Mouse (Mus musculus): ENCODE measurements around the gene AU040320. TPM values are rescaled to one million over a fixed set of nuclear protein-coding genes. Genes with fewer than 3 reads are reported as not detected.

The AU040320 gene
- polyA plus RNA-seq, 1 experiment from 2014 or later, result 37.0 TPM

DNA sequence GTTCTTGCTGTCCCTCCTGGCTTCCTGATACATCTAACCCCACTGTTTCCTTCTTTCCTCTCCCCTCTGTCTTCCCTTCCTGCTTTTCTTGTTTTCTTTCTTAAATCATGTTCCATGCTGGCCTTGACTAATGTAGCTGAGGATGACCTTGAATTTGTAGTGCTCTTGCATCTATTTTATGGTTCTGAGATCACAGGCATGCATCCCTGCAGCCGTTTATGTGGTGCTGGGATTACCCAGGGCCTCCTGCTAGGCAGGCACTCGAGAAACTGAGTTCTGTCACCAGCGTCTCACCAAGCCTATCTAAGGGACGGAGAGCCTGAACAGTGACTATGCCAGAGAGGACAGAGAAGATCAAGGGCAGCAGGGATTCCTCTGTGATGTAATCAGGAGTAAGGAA is 52.4 kb downstream of the AU040320 start:
- Histone ChIP-seq H3K27me3 (no peaks in the 10 kb centered on the region), H3K9ac (replicated peaks) (no peak overlapping the region), H3K9me3 (no peaks in the 10 kb centered on the region), H3K4me3 (replicated peaks) (no peak overlapping the region), H3K4me2 (replicated peaks) (no peak overlapping the region), H3K4me1 (replicated peaks) (peaks cover 12% of the 10 kb centered on the region), H3K27ac (no peak overlapping the region), H3K36me3 (peaks cover 13% of the 10 kb centered on the region; the same call in 1 of the 2 replicates)
- no peak for ATAC-seq
- 62% methylated on average over 4 of the region's 4 CpGs for WGBS

DNA sequence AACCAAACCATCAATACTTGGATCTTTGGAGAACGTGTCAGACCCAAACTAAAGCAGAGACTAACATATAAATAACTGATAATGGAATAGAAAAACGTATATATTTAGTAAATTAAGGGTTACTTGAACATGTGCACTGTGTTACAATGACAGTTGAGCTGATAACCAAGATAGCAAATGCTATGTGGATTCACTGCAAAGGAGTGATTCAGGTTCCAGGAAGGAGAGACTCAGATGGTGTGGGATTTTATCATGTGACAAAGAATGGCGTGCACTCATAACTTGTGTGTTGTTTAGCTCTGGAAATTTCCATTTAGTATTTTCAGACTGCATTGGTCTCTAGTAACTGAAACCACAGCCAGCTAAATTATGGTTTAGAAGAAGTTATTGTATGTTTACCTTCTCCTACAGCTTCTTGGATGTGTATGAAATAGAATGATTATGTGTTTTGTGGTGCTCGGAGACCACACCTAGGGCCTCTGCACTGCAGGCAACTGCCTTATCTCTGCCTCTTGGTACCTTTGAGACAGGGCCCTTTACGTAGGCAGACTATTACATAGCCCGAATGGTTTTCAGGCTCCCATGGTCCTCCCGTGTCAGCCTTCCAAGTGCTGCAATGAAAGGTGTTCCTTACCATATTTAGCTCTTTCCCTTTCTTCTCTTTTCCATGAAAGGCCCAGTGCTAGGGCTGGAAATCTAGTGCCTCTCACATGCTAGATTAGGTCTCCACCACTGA is 53.5 kb downstream of the AU040320 start:
- no peak overlapping the region for H3K4me3 ChIP-seq (replicated peaks)
- peaks cover 13% of the 10 kb centered on the region; the same call in 1 of the 2 replicates for H3K36me3 ChIP-seq
- H3K4me1 ChIP-seq (replicated peaks), result peaks cover 12% of the 10 kb centered on the region
- H3K4me2 ChIP-seq (replicated peaks), result no peak overlapping the region
- 95% methylated on average over 7 of the region's 7 CpGs for WGBS
- no peak overlapping the region for H3K9ac ChIP-seq (replicated peaks)
- ATAC-seq, result no peak
- H3K9me3 ChIP-seq, result no peaks in the 10 kb centered on the region
- no peak overlapping the region for H3K27ac ChIP-seq
- H3K27me3 ChIP-seq, result no peaks in the 10 kb centered on the region

DNA sequence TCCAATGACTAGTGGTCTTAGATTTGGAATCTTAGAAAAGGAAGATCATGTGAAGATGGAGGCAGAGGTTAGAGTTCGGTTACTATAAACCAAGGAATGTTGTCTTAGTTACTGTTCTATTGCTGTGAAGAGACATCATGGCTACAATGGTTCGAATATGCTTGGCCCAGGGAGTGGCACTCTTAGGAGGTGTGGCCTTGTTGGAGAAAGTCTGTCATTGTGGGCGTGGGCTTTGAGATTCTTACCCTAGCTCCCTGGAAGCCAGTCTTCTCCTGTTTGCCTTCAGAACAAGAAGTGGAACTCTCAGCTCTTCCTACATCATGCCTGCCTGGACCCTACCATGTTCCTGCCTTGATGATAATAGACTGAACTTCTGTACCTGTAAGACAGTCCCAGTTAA is 57.2 kb downstream of the AU040320 start:
- WGBS, result 93% methylated on average over 3 of the region's 3 CpGs
- Histone ChIP-seq H3K4me2 (replicated peaks) (no peak overlapping the region), H3K4me3 (replicated peaks) (no peak overlapping the region), H3K4me1 (replicated peaks) (no peaks in the 10 kb centered on the region; the same call in 1 of the 2 replicates), H3K36me3 (peaks cover 21% of the 10 kb centered on the region), H3K27me3 (no peaks in the 10 kb centered on the region), H3K27ac (no peak overlapping the region), H3K9ac (replicated peaks) (no peak overlapping the region), H3K9me3 (no peaks in the 10 kb centered on the region)
- ATAC-seq, result no peak

DNA sequence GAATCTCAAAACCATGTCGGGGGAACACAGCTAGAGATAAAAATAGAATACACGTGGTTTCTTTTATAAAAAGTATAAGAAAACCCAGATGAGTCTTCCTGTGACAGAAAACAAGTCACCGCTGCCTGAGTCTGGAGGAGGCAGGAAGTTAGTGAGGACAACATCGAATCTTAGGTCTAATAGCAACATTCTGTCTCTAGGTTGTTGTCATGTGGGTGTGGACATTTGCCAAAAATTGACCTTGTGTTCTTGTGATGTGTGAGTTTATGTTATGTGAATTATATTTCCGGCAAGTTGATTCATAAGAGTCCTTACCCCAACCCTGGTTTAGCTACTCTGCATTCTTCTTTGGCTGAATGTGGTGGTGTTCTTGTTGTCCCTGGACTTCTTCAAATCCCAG is 59.9 kb downstream of the AU040320 start:
- H3K36me3 ChIP-seq, result peaks cover 45% of the 10 kb centered on the region
- no peak for ATAC-seq
- H3K4me2 ChIP-seq (replicated peaks), result no peak overlapping the region
- 95% methylated on average over 5 of the region's 5 CpGs for WGBS
- no peak overlapping the region for H3K27ac ChIP-seq
- H3K9ac ChIP-seq (replicated peaks), result no peak overlapping the region
- H3K9me3 ChIP-seq, result no peaks in the 10 kb centered on the region
- H3K27me3 ChIP-seq, result no peaks in the 10 kb centered on the region
- no peaks in the 10 kb centered on the region; the same call in 1 of the 2 replicates for H3K4me1 ChIP-seq (replicated peaks)
- H3K4me3 ChIP-seq (replicated peaks), result no peak overlapping the region

DNA sequence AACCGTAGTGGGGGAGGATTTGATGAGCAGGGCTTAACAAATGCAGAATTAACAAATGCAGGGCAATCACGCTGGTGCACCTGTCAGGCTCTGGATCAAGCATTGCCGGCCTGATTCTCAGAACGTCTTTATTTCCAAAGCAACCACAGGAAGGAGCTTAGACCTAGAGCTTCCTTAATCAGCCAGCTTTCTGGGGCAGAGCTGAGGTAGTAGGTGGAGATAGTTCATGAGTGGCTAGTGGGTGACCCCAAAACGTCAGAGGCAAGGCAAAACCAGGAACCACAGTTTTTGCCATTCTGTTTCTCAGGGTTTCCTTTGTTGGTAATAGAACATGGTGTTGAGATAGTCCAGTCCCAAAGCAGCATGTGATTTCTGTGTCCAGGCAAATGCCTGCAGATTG is 61.5 kb downstream of the AU040320 start:
- no peak overlapping the region for H3K27ac ChIP-seq
- no peaks in the 10 kb centered on the region; the same call in 1 of the 2 replicates for H3K4me1 ChIP-seq (replicated peaks)
- no peak overlapping the region for H3K4me2 ChIP-seq (replicated peaks)
- no peak for ATAC-seq
- 83% methylated on average over 5 of the region's 5 CpGs for WGBS
- H3K27me3 ChIP-seq, result no peaks in the 10 kb centered on the region
- no peak overlapping the region for H3K4me3 ChIP-seq (replicated peaks)
- H3K36me3 ChIP-seq, result peaks cover 48% of the 10 kb centered on the region
- H3K9me3 ChIP-seq, result no peaks in the 10 kb centered on the region
- no peak overlapping the region; the same call in 1 of the 2 replicates for H3K9ac ChIP-seq (replicated peaks)

DNA sequence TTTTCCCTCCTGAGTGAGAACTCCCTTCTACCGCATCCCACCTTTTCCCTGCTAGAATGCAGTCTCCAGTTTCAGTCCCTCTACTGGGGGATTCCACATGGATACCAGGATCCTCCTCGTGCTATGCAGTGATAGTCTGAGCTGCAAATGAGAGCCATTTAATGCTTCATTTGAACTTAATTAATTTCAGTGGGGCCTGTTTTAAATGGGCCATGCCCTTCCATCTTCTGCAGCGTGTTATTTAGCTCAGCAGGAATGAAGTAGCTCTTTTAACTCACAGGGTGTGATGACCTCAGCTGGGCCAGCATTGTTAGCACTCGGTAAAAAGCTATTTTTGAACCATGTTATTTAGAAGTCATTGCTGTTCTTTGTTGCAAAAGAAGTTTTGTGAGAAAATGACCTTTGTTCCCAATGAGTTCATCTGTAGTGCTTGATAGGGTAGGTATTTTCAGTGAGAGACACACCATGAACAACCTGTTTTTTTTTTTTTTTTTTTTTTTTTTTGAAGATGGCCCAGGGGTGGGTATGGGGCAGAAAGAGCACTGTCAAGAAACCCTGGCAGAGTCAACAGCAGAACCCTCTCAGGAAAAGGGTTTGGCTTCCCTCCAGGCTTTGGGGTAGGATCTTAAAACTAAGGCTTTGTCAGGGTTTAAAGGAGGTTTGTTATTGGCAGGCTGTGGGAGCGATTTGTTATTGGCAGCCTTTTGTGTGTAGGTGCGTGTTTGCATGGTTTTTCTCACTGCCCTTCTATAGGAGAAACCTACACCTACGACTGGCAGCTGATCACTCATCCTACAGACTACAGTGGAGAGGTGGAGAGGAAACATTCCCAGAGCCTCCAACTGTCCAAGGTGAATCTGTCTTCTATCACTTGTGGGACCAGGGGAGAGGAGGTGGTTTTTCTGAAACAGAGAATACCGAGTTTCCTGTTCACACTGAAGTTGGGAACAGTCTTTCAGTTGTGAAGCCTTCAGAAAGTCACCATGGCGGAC is 69.8 kb downstream of the AU040320 start:
- Histone ChIP-seq H3K4me2 (replicated peaks) (no peak overlapping the region), H3K27me3 (no peaks in the 10 kb centered on the region), H3K27ac (no peak overlapping the region), H3K36me3 (peaks cover 48% of the 10 kb centered on the region), H3K9ac (replicated peaks) (no peak overlapping the region), H3K9me3 (no peaks in the 10 kb centered on the region), H3K4me3 (replicated peaks) (no peak overlapping the region), H3K4me1 (replicated peaks) (0 out of 2 replicates have a peak, but pooled peaks cover 3% of the 10 kb centered on the region)
- 69% methylated on average over 9 of the region's 9 CpGs for WGBS
- no peak for ATAC-seq

DNA sequence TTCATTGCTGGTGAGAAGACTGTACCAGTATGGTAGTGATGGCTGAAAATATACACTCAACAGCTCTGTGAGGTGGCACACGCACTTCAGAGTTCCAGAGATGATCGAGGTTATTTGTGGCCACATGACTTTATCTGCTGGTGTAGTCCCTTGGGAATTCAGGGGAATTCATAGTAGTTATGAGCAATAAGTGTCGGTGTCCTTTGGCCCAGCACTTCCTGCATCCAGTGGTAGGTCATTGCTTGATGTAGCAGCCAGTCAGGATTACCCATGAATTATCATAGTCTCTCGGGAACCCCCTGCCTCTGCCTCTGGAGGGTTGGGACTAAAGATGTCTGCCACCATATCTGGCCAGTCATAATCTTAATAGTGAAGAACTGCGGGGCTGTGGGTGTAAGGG is 70.6 kb downstream of the AU040320 start:
- 96% methylated on average over 5 of the region's 5 CpGs for WGBS
- H3K4me3 ChIP-seq (replicated peaks), result no peak overlapping the region
- H3K27ac ChIP-seq, result no peak overlapping the region
- 0 out of 2 replicates have a peak, but pooled peaks cover 3% of the 10 kb centered on the region for H3K4me1 ChIP-seq (replicated peaks)
- H3K36me3 ChIP-seq, result peaks cover 43% of the 10 kb centered on the region
- no peaks in the 10 kb centered on the region for H3K9me3 ChIP-seq
- H3K4me2 ChIP-seq (replicated peaks), result no peak overlapping the region
- H3K9ac ChIP-seq (replicated peaks), result no peak overlapping the region
- H3K27me3 ChIP-seq, result no peaks in the 10 kb centered on the region
- ATAC-seq, result no peak

DNA sequence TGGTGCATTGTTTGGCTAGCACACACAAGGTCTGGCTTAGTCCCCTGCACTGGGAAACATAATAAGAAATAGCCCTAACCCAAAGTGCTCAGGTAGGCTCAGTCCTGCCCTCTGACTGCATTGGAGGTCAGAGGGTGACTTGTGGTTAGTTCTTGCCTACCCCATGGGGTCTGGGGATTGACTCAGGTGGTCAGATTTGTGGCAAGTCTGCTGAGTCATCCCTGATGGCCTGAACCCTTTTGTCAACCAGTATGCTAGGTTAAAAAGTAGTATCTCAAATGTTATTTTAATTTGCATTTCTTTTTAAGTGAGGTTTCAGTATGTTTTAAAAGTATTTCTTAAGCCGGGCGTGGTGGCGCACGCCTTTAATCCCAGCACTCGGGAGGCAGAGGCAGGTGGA is 77.8 kb downstream of the AU040320 start:
- H3K27ac ChIP-seq, result no peak overlapping the region
- no peak overlapping the region for H3K4me2 ChIP-seq (replicated peaks)
- WGBS, result 96% methylated on average over 5 of the region's 5 CpGs
- H3K4me1 ChIP-seq (replicated peaks), result no peaks in the 10 kb centered on the region
- H3K9ac ChIP-seq (replicated peaks), result no peak overlapping the region
- H3K9me3 ChIP-seq, result no peaks in the 10 kb centered on the region
- ATAC-seq, result no peak
- H3K27me3 ChIP-seq, result no peaks in the 10 kb centered on the region
- H3K4me3 ChIP-seq (replicated peaks), result no peak overlapping the region
- H3K36me3 ChIP-seq, result peaks cover 60% of the 10 kb centered on the region

DNA sequence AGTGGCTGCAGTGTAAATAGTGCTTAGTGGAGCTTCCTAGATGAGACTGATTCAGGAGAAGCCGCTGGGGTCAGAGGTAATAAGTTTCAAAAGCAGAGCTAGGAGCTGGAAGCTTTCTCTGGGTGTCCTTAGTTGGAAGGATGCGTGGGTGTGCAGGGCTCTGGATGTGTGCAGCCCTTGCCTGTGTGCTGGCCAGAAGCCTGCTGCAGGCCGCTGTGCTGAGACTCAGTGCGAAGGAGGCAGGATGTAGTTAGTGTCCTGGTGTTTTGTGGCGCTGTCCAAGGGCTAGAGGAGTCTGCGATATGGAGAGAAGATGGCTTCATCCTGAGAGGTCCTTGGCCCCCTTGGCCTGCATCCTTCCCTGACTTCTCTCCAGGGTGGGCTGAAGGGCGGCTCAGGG is 85.5 kb downstream of the AU040320 start:
- H3K9me3 ChIP-seq, result no peaks in the 10 kb centered on the region
- H3K9ac ChIP-seq (replicated peaks), result 0 out of 2 replicates have a peak overlapping the region, but pooled peaks have one; percentile 3
- H3K27ac ChIP-seq, result no peak overlapping the region
- peaks cover 71% of the 10 kb centered on the region for H3K36me3 ChIP-seq
- ATAC-seq, result no peak
- no peak overlapping the region for H3K4me3 ChIP-seq (replicated peaks)
- 83% methylated on average over 7 of the region's 7 CpGs for WGBS
- H3K27me3 ChIP-seq, result no peaks in the 10 kb centered on the region
- H3K4me2 ChIP-seq (replicated peaks), result no peak overlapping the region
- H3K4me1 ChIP-seq (replicated peaks), result no peaks in the 10 kb centered on the region

DNA sequence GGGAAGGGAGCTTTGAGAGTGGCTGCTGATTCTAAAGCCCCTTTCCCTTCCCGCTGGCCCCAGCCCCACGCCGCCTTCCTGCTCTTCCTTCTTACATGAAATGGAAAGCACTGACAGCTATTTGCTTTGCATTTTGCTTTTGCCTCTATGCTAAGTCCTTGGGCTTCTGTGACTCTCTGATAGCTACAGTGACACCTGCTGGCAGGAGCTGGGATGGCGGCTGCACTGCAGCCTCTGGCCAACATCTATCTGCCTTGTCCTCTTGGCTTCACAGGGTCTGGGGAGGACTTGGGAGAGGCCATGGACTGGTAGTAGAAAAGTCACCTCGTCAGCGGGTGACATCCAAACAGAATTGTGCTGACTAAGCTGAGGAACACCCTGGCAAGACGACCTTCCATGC is 86.5 kb downstream of the AU040320 start:
- no peaks in the 10 kb centered on the region for H3K27me3 ChIP-seq
- 14% methylated on average over 7 of the region's 7 CpGs for WGBS
- ATAC-seq, result peak; percentile 60; the same call in 1 of the 2 replicates
- no peak overlapping the region for H3K4me2 ChIP-seq (replicated peaks)
- H3K36me3 ChIP-seq, result peaks cover 74% of the 10 kb centered on the region
- H3K9ac ChIP-seq (replicated peaks), result no peak overlapping the region
- H3K27ac ChIP-seq, result no peak overlapping the region
- H3K4me1 ChIP-seq (replicated peaks), result no peaks in the 10 kb centered on the region
- H3K9me3 ChIP-seq, result no peaks in the 10 kb centered on the region
- H3K4me3 ChIP-seq (replicated peaks), result no peak overlapping the region

DNA sequence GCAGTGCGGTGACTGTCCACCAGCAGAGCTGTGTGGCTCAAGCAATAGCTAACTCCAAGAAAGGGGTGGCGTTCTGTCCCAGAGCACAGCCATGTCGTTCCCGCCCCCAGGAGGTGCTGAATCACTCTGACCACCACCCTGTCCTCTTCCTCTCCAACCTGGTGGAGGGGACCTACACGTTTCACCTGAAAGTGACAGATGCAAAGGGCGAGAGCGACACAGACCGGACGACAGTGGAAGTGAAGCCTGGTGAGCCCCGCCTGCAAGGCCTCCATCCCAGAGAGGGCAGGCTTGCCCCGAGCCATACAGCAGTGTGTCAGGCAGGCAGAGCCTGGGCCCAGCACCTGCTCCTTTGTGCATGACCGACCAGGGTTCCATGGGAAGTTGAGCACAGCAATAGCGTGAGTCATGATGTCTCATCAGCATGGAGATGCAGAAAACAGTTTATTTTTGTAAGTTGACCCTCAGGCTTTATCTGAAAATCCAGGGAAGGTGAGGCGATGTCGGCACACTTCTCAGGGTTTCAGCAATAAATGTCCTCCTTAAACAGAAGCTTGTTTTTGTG is 87.7 kb downstream of the AU040320 start:
- no peaks in the 10 kb centered on the region for H3K4me1 ChIP-seq (replicated peaks)
- no peaks in the 10 kb centered on the region for H3K9me3 ChIP-seq
- peaks cover 66% of the 10 kb centered on the region for H3K36me3 ChIP-seq
- peak; percentile 48; the same call in 1 of the 2 replicates for ATAC-seq
- H3K9ac ChIP-seq (replicated peaks), result 0 out of 2 replicates have a peak overlapping the region, but pooled peaks have one; percentile 2
- no peak overlapping the region for H3K4me2 ChIP-seq (replicated peaks)
- H3K4me3 ChIP-seq (replicated peaks), result no peak overlapping the region
- no peak overlapping the region for H3K27ac ChIP-seq
- H3K27me3 ChIP-seq, result no peaks in the 10 kb centered on the region
- 92% methylated on average over 15 of the region's 15 CpGs for WGBS

DNA sequence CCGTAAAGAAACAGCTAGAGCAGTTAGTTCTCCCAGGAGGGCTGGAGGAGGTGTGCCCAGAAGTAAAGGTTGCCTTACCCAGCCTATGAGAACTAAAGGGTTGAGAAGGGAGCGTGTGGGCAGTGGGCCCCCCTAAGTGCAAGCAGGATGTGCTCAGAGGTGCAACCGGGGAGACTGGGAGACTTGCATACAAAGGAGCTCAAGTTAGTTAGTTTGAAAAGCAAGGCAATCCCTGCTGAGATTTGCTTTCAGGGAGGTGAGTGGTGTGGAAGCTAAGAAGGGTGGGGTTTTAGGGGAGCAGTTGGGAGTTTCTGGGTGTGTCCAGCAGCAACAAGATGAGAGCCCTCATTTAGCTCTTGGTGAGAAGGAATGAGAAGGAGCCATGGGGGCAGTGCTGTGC is 89.6 kb downstream of the AU040320 start:
- no peak for ATAC-seq
- Histone ChIP-seq H3K9ac (replicated peaks) (no peak overlapping the region), H3K4me1 (replicated peaks) (no peaks in the 10 kb centered on the region), H3K36me3 (peaks cover 69% of the 10 kb centered on the region), H3K4me2 (replicated peaks) (no peak overlapping the region), H3K27me3 (no peaks in the 10 kb centered on the region), H3K4me3 (replicated peaks) (no peak overlapping the region), H3K9me3 (no peaks in the 10 kb centered on the region), H3K27ac (no peak overlapping the region)
- WGBS, result 55% methylated on average over 3 of the region's 3 CpGs

Data from midbrain, embryonic 13.5 days (tissue).